Mouse (Mus musculus) megakaryocyte, embryonic 14.5 days (primary cell): Measurements from ENCODE around the gene Elk3. TPM values are rescaled to one million over a fixed set of nuclear protein-coding genes. Genes with fewer than 3 reads are reported as not detected.

Experiments
- H3K27me3 ChIP-seq: replicated peaks from 2 replicates; pipeline ENCODE3; 2012; ENCODE audit warnings: inconsistent platforms
- H3K36me3 ChIP-seq: replicated peaks from 2 replicates; pipeline ENCODE3; 2012; ENCODE audit warnings: low read length, inconsistent platforms, mixed read lengths
- H3K4me1 ChIP-seq: 2 replicates; pipeline ENCODE4 v1.6.1; 2012; ENCODE audit warnings: inconsistent platforms
- H3K4me3 ChIP-seq: replicated peaks from 2 replicates; pipeline ENCODE3; 2012; ENCODE audit warnings: moderate library complexity, mild to moderate bottlenecking, inconsistent platforms
- H3K9me3 ChIP-seq: 2 replicates; pipeline ENCODE4 v1.6.1; 2012; ENCODE audit warnings: inconsistent platforms
- FLI1 ChIP-seq: IDR thresholded peaks from 2 replicates; pipeline ENCODE4 v1.6.1; 2012; ENCODE audit warnings: low read length, inconsistent platforms, mixed read lengths
- GATA1 ChIP-seq: IDR thresholded peaks from 3 replicates; pipeline ENCODE4 v1.6.1; 2012; ENCODE audit warnings: mixed read lengths, low read length, inconsistent platforms, borderline replicate concordance
- polyA plus RNA-seq: library from polyadenylated mRNA; stranded (reverse); fragments of >175 nt; gene quantifications from 2 replicates; pipeline ENCODE4 v1.2.3, GENCODE M21; 2012; ENCODE audit warnings: low replicate concordance; ENCODE audit not compliant: insufficient read depth

Elk3 gene
- polyA plus RNA-seq, 1 experiment: 12.6 TPM

- Histone ChIP-seq H3K27me3 (no peaks in the 10 kb centered on the region), H3K4me3 (peak overlapping the region; percentile 33), H3K36me3 (peaks cover 4% of the 10 kb centered on the region), H3K4me1 (peaks cover 52% of the 10 kb centered on the region), H3K9me3 (no peaks in the 10 kb centered on the region)
- TF ChIP-seq GATA1: no peak
- no peak for TF ChIP-seq FLI1
Observed at GRCm38 (mm10) chr10:93298208-93298607, 12.7 kb downstream of the Elk3 start.

GRCm38 (mm10) chr10:93297774-93298173 lies 13.2 kb downstream of the Elk3 start:
- Histone ChIP-seq H3K27me3 (no peaks in the 10 kb centered on the region), H3K4me1 (peaks cover 52% of the 10 kb centered on the region), H3K4me3 (no peak overlapping the region), H3K9me3 (no peaks in the 10 kb centered on the region), H3K36me3 (peaks cover 4% of the 10 kb centered on the region)
- TF ChIP-seq GATA1 (no peak), FLI1 (no peak)

GRCm38 (mm10) chr10:93294547-93295219 lies 16.3 kb downstream of the Elk3 start:
- Histone ChIP-seq H3K36me3 (peaks cover 4% of the 10 kb centered on the region), H3K4me3 (peak overlapping the region; percentile 72), H3K9me3 (no peaks in the 10 kb centered on the region)

DNA sequence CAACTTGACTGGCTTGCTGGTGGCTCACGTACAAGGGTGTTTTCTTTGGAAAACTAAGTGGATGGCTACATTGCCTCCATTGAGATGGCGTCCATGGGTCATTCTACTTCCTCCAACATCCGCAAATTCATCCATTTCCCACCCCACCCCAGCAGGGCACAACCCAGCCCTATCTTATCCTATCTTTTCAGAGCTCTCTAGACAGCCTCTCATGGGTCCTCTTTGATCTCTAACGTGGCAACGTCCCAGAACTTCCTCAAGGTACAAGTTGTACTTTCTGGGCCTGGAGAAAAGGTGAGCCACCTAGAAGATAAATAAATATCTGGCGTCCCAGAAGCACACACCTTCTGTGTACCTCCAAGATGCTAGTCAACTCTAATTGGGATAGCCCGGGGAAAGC lies 17.3 kb downstream of the Elk3 start:
- Histone ChIP-seq H3K27me3 (no peaks in the 10 kb centered on the region), H3K36me3 (peaks cover 4% of the 10 kb centered on the region), H3K4me1 (peaks cover 44% of the 10 kb centered on the region), H3K9me3 (no peaks in the 10 kb centered on the region), H3K4me3 (no peak overlapping the region)
- TF ChIP-seq FLI1 (no peak), GATA1 (no peak)

More at GRCm38 (mm10) chr10:93294547-93295219, 16.3 kb downstream of the Elk3 start:
- Histone ChIP-seq H3K4me1 (peaks cover 52% of the 10 kb centered on the region), H3K27me3 (no peaks in the 10 kb centered on the region)
- TF ChIP-seq GATA1: no peak
- TF ChIP-seq FLI1: no peak

GRCm38 (mm10) chr10:93291843-93292242 lies 19.1 kb downstream of the Elk3 start:
- Histone ChIP-seq H3K9me3 (peaks cover 6% of the 10 kb centered on the region; the same call in 1 of the 2 replicates), H3K27me3 (no peaks in the 10 kb centered on the region), H3K4me1 (peaks cover 46% of the 10 kb centered on the region), H3K36me3 (peaks cover 10% of the 10 kb centered on the region), H3K4me3 (peak overlapping the region; percentile 59)
- no peak for TF ChIP-seq GATA1
- TF ChIP-seq FLI1: no peak

DNA sequence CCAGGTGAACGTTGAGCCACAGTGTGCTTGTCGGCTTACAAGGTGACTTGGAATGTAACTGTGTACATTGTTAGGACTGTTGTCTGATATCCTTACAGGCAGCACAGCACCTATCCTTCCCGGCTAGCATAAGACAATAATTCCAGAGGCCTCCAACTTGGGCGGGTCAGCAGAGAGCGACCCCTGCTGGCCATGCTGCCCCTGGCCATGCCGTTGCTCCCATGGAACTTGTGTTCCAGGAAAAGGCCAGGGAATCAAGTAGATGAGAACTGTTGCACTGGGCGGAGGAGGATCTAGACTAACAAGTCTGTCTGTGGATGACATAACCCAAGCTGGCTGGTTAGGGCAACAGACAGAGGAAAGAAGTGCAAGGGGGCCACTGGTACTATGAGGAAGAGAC lies 19.6 kb downstream of the Elk3 start:
- Histone ChIP-seq H3K4me1 (peaks cover 48% of the 10 kb centered on the region), H3K36me3 (peaks cover 10% of the 10 kb centered on the region)
- no peak for TF ChIP-seq FLI1
- no peak for TF ChIP-seq GATA1

DNA sequence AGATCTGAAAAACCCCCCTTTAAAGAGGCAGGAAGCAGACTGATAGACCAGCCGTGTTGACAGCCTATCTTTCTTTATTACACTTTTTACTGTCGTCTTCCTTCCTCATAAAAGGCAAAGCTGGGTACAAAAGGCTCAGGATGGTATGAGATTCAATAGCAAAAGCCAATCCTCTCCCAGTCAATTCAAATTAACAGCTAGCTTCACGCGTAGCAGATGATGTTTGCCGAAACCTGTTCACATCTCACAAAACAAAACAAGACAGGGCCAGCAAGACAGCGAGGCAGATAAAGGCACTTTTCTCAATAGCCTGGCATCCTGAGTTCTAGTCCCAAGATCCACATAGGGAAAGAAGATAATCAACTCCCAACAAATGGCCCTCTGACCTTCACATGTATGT lies 21.5 kb downstream of the Elk3 start:
- H3K4me1 ChIP-seq: peaks cover 44% of the 10 kb centered on the region
- H3K9me3 ChIP-seq: peaks cover 6% of the 10 kb centered on the region; the same call in 1 of the 2 replicates
- H3K4me3 ChIP-seq: no peak overlapping the region
- TF ChIP-seq GATA1: no peak
- TF ChIP-seq FLI1: no peak
- H3K36me3 ChIP-seq: peaks cover 27% of the 10 kb centered on the region
- no peaks in the 10 kb centered on the region for H3K27me3 ChIP-seq

More for the DNA sequence above, 19.6 kb downstream of the Elk3 start:
- H3K27me3 ChIP-seq: no peaks in the 10 kb centered on the region
- H3K4me3 ChIP-seq: peak overlapping the region; percentile 15
- H3K9me3 ChIP-seq: peaks cover 6% of the 10 kb centered on the region; the same call in 1 of the 2 replicates

- Histone ChIP-seq H3K4me3 (no peak overlapping the region), H3K9me3 (peaks cover 6% of the 10 kb centered on the region; the same call in 1 of the 2 replicates), H3K36me3 (peaks cover 37% of the 10 kb centered on the region), H3K4me1 (peaks cover 42% of the 10 kb centered on the region), H3K27me3 (no peaks in the 10 kb centered on the region)
- TF ChIP-seq FLI1: no peak
- TF ChIP-seq GATA1: no peak
Observed at GRCm38 (mm10) chr10:93288336-93288735, 22.6 kb downstream of the Elk3 start.

GRCm38 (mm10) chr10:93287551-93288145 lies 23.3 kb downstream of the Elk3 start:
- TF ChIP-seq FLI1 (no peak), GATA1 (no peak)
- Histone ChIP-seq H3K36me3 (peaks cover 44% of the 10 kb centered on the region), H3K27me3 (no peaks in the 10 kb centered on the region), H3K4me1 (peaks cover 42% of the 10 kb centered on the region), H3K4me3 (peak overlapping the region; percentile 14), H3K9me3 (peaks cover 6% of the 10 kb centered on the region; the same call in 1 of the 2 replicates)

DNA sequence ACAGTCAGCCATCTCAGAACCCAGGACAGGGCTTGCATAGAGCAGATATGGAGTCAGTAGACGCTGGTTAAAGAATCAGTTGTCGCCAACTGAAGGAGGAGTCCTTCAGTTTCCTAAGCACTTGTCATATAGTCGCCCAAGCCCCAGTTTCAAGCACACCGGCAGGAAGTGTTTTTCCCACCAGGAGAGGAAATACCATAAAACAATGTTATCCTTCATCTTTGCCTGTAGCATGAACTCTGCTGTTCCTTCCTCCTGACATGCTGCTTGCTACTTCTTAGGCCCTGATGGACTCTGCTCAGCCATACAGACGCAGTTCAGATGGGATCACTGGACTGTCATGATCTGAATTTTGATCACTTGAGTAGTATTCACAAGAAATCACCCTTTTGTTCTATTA lies 25.4 kb downstream of the Elk3 start:
- H3K9me3 ChIP-seq: peaks cover 6% of the 10 kb centered on the region; the same call in 1 of the 2 replicates
- peaks cover 40% of the 10 kb centered on the region for H3K4me1 ChIP-seq
- no peaks in the 10 kb centered on the region for H3K27me3 ChIP-seq
- H3K4me3 ChIP-seq: no peak overlapping the region
- no peak for TF ChIP-seq GATA1
- no peak for TF ChIP-seq FLI1
- H3K36me3 ChIP-seq: peaks cover 64% of the 10 kb centered on the region
